Mouse (Mus musculus) cerebellum, postnatal 10 days (tissue): ENCODE results near the gene Dhx34.
A peak's percentile ranks its signal among the peaks of the same experiment; 100 is the strongest.
"Not testable (repeated sequence)": the region's sequence is repeated elsewhere in the genome, so short reads cannot be mapped to it uniquely, and the experiment has no call there.

ENCODE experiments used
- DNase-seq, 2 experiments: peaks; one replicate each; pipeline ENCODE4 v3.0.0; 2021; ENCODE audit warnings: mixed read lengths in 2 of 2

The Dhx34 gene

GRCm38 (mm10) chr7:16221582-16222272 is at the start of gene Dhx34:
TSS of gene Dhx34 (minus strand) at chr7:16222037.
- DNase-seq = peak; percentile 98

GRCm38 (mm10) chr7:16271139-16271538 is 49.3 kb upstream of the Dhx34 start:
- DNase-seq = no peak

GRCm38 (mm10) chr7:16266593-16266992 is 44.8 kb upstream of the Dhx34 start:
- not testable (repeated sequence) for DNase-seq

- no peak for DNase-seq
Measured at GRCm38 (mm10) chr7:16265856-16266255, 44.0 kb upstream of the Dhx34 start.

- no peak for DNase-seq
Measured at GRCm38 (mm10) chr7:16263843-16264242, 42.0 kb upstream of the Dhx34 start.

GRCm38 (mm10) chr7:16263015-16263787 is 41.4 kb upstream of the Dhx34 start:
- peak; percentile 89 to 92 for DNase-seq

- DNase-seq = no peak
Measured at GRCm38 (mm10) chr7:16261097-16261496, 39.3 kb upstream of the Dhx34 start.

- no peak for DNase-seq
Measured at GRCm38 (mm10) chr7:16259110-16259590, 37.3 kb upstream of the Dhx34 start, which contains the start of gene C5ar1. TSS of gene C5ar1 (minus strand) at chr7:16259540.

GRCm38 (mm10) chr7:16257830-16258229 is 36.0 kb upstream of the Dhx34 start:
- DNase-seq = no peak

- not testable (repeated sequence) for DNase-seq
Measured at GRCm38 (mm10) chr7:16255963-16256362, 34.1 kb upstream of the Dhx34 start.

- DNase-seq = no peak
Measured at GRCm38 (mm10) chr7:16254195-16254594, 32.4 kb upstream of the Dhx34 start.

GRCm38 (mm10) chr7:16250687-16251086 is 28.9 kb upstream of the Dhx34 start:
- DNase-seq = no peak

- no peak for DNase-seq
Measured at GRCm38 (mm10) chr7:16245958-16246357, 24.1 kb upstream of the Dhx34 start.

GRCm38 (mm10) chr7:16244067-16244466 is 22.2 kb upstream of the Dhx34 start, which contains the start of gene C5ar2:
TSS of gene C5ar2 (minus strand) at chr7:16244154.
- no peak for DNase-seq

- DNase-seq = no peak
Measured at GRCm38 (mm10) chr7:16242198-16242597, 20.4 kb upstream of the Dhx34 start.

GRCm38 (mm10) chr7:16241787-16242186 is 19.9 kb upstream of the Dhx34 start:
- no peak for DNase-seq

GRCm38 (mm10) chr7:16240978-16241303 is 19.1 kb upstream of the Dhx34 start:
- no peak for DNase-seq

GRCm38 (mm10) chr7:16240281-16240977 is 18.6 kb upstream of the Dhx34 start:
- DNase-seq = no peak

- no peak for DNase-seq
Measured at GRCm38 (mm10) chr7:16239554-16239997, 17.7 kb upstream of the Dhx34 start.

- DNase-seq = no peak
Measured at GRCm38 (mm10) chr7:16229869-16230268, 8.0 kb upstream of the Dhx34 start.

GRCm38 (mm10) chr7:16213986-16214385 is 7.9 kb downstream of the Dhx34 start:
- DNase-seq = no peak

GRCm38 (mm10) chr7:16213196-16213595 is 8.6 kb downstream of the Dhx34 start:
- no peak for DNase-seq

GRCm38 (mm10) chr7:16210862-16211365 is 10.9 kb downstream of the Dhx34 start:
- peak; percentile 28 to 34 for DNase-seq
